Mouse (Mus musculus) sigmoid colon, adult 10 weeks (tissue): Measurements from ENCODE around the gene Ulk2. TPM values are rescaled to one million over a fixed set of nuclear protein-coding genes. Genes with fewer than 3 reads are reported as not detected.

Experiments used
- polyA plus RNA-seq: library from polyadenylated mRNA; stranded (reverse); fragments of 350-450 nt; fragmentation: Illumina TruSeq; extraction: RNeasy Lipid Tissue Mini Kit (QIAGEN cat#74804); gene quantifications from one replicate; pipeline ENCODE4 v1.2.3, GENCODE M21; 2014; ENCODE audit warnings: low read depth, low replicate concordance

The Ulk2 gene
- polyA plus RNA-seq = 30.4 TPM

DNA sequence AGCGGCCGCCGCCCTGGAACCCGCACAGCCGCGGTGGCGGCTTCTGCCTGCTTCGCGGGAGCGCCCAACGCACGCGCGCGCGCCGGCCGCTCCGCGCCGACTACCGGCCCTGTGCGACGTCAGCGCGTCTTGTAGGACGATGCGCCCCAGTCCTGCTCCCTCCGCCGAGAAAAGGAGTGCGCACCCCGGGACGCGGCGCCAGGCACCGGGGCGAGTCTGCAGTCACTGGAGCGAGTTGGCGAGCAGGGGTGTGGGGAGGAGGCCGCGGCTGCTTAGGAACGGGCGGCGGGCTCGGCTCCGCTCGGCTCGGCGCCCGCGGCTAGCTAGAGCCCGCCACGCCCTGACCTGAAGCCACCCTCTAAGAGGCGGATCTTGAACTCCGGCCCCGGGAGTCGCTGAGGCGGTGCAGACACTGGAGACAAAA is at the start of gene Ulk2:
Gene Ulk2 (minus strand): TSS at position 86 of the 424 bp plus-strand sequence.

GRCm38 (mm10) chr11:61761584-61762407 is 93.1 kb downstream of the Ulk2 start, which contains the start of gene Prpsap2:
Prpsap2 (minus strand) TSS chr11:61762088.

Other genes starting within 250 kb of the Ulk2 start
- gene Grap, start 201.8 kb downstream of the Ulk2 start, polyA plus RNA-seq = 0.54 TPM
- 1.1 TPM for gene Fam83g, start 171.0 kb downstream of the Ulk2 start, polyA plus RNA-seq
- not detected for gene Slc5a10, start 134.2 kb downstream of the Ulk2 start, polyA plus RNA-seq
- 55.6 TPM for gene Prpsap2, start 93.0 kb downstream of the Ulk2 start, polyA plus RNA-seq
- gene Akap10, start 75.2 kb upstream of the Ulk2 start, polyA plus RNA-seq = 41.2 TPM
- gene Specc1, start 101.7 kb upstream of the Ulk2 start, polyA plus RNA-seq = 23.3 TPM